Mouse (Mus musculus) megakaryocyte, adult 5-6 weeks (primary cell): Measurements from ENCODE around the gene Olfr763. TPM values are rescaled to one million over a fixed set of nuclear protein-coding genes. Genes with fewer than 3 reads are reported as not detected.
"Not testable (repeated sequence)": the region's sequence is repeated elsewhere in the genome, so short reads cannot be mapped to it uniquely, and the experiment has no call there.

Source experiments
- ATAC-seq: 2 replicates; pipeline ENCODE4 v1.8.0; 2016; ENCODE audit warnings: mild to moderate bottlenecking, inconsistent platforms; ENCODE audit not compliant: poor library complexity, severe bottlenecking
- total RNA-seq, 2 experiments: library from RNA; stranded (forward) in 1 of 2; stranded (reverse) in 1 of 2; fragments of 153-499, 151-499 nt in 1 of 2; fragments of 221-1000, 200-1000 nt in 1 of 2; gene quantifications; 2 replicates each; pipeline versions ENCODE4 v1.2.3 to v1.2.4; 2015 to 2017

Olfr763 gene
- total RNA-seq, 2 experiments from 2014 or later, result not detected

DNA sequence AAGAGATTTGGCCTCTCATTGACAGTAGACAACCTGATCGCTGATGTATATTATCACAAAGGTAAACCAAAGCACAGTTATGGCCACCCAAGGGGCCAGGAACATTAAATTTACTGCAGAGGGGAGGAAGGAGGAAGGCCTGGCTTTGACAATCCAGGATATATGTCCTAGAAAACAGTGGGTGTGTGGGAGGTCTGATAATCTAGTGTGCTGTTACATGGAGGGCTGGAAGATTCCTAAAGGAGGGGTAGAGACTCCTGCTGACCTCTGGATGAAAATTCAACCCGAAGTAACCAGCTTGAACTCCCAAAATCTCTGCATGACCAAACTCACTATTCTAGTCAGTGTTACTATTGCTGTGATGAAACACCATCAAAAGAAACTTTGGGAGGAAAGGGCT, 17.8 kb downstream of the Olfr763 start:
- no peak for ATAC-seq

DNA sequence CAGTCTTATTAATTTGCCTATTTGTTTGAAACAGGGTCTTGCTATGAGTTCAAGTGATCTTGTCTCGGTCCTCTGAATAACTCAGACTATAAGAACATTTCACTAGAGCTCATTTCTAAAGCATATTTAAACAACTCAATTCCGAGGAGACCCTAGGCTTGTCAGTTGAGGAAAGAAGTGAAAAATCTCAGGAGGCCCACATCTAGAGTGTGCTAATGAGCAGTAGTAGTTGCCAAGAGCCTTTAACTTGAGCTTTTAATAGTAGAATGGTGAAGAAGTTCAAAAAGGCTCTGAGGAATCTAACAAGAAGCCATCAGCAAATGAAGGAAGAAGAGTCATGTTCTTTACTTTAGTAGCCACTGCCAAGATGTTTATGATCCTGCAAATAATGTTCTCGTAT, 29.2 kb downstream of the Olfr763 start, which contains the start of gene Olfr764-ps1:
Olfr764-ps1 (minus strand) TSS at position 101 of the 400 bp plus-strand sequence.
- no peak for ATAC-seq

GRCm38 (mm10) chr10:129049898-129050297, 39.3 kb downstream of the Olfr763 start, which contains the start of gene Olfr765:
Gene Olfr765 (minus strand): TSS chr10:129049998.
- not testable (repeated sequence) for ATAC-seq

Other genes starting within 250 kb of the Olfr763 start
- 4.4 and 4.5 TPM in 2 replicates for gene Mmp19, start 219.9 kb upstream of the Olfr763 start, total RNA-seq (2015)
- 10.9 and 12.7 TPM in 2 replicates for gene Mmp19, start 219.9 kb upstream of the Olfr763 start, total RNA-seq (2017)
- gene Dnajc14, start 206.7 kb upstream of the Olfr763 start, total RNA-seq (2015), result 29.1 and 35.9 TPM in 2 replicates
- gene Dnajc14, start 206.7 kb upstream of the Olfr763 start, total RNA-seq (2017), result 58.3 and 61.3 TPM in 2 replicates
- gene Tmem198b, start 206.4 kb upstream of the Olfr763 start, total RNA-seq (2015), result 4.5 and 6.5 TPM in 2 replicates
- 3.9 and 4.0 TPM in 2 replicates for gene Tmem198b, start 206.4 kb upstream of the Olfr763 start, total RNA-seq (2017)
- gene Sarnp, start 193.5 kb upstream of the Olfr763 start, total RNA-seq (2015), result 173 and 182 TPM in 2 replicates
- gene Sarnp, start 193.5 kb upstream of the Olfr763 start, total RNA-seq (2017), result 209 and 234 TPM in 2 replicates
- 49.5 and 65.2 TPM in 2 replicates for gene Ormdl2, start 189.1 kb upstream of the Olfr763 start, total RNA-seq (2015)
- gene Ormdl2, start 189.1 kb upstream of the Olfr763 start, total RNA-seq (2017), result 67.1 and 72.3 TPM in 2 replicates
- gene Gdf11, start 119.1 kb upstream of the Olfr763 start, total RNA-seq (2015), result 0.07 and 0.18 TPM in 2 replicates
- gene Gdf11, start 119.1 kb upstream of the Olfr763 start, total RNA-seq (2017), result 0.18 and 0.28 TPM in 2 replicates
- gene Cd63, start 109.8 kb upstream of the Olfr763 start, total RNA-seq (2015), result 60.5 and 76.0 TPM in 2 replicates
- 46.8 and 47.1 TPM in 2 replicates for gene Cd63, start 109.8 kb upstream of the Olfr763 start, total RNA-seq (2017)
- gene Rdh5, start 87.9 kb upstream of the Olfr763 start, total RNA-seq (2015), result 3.4 and 6.0 TPM in 2 replicates
- 0.94 and 3.6 TPM in 2 replicates for gene Rdh5, start 87.9 kb upstream of the Olfr763 start, total RNA-seq (2017)
- gene Bloc1s1, start 86.8 kb upstream of the Olfr763 start, total RNA-seq (2015), result 190 and 212 TPM in 2 replicates
- gene Bloc1s1, start 86.8 kb upstream of the Olfr763 start, total RNA-seq (2017), result 135 and 165 TPM in 2 replicates
- gene Itga7, start 77.0 kb upstream of the Olfr763 start, total RNA-seq (2015), result not detected in 2 replicates
- not detected in 2 replicates for gene Itga7, start 77.0 kb upstream of the Olfr763 start, total RNA-seq (2017)
- not detected in 2 replicates for gene Mettl7b, start 49.8 kb upstream of the Olfr763 start, total RNA-seq (2015)
- gene Mettl7b, start 49.8 kb upstream of the Olfr763 start, total RNA-seq (2017), result not detected in 2 replicates
- gene Olfr9, start 21.4 kb upstream of the Olfr763 start, total RNA-seq (2015), result not detected in 2 replicates
- not detected in 2 replicates for gene Olfr9, start 21.4 kb upstream of the Olfr763 start, total RNA-seq (2017)
- not detected in 2 replicates for gene Olfr764-ps1, start 29.1 kb downstream of the Olfr763 start, total RNA-seq (2015)
- not detected in 2 replicates for gene Olfr764-ps1, start 29.1 kb downstream of the Olfr763 start, total RNA-seq (2017)
- gene Olfr765, start 39.2 kb downstream of the Olfr763 start, total RNA-seq (2015), result not detected in 2 replicates
- not detected in 2 replicates for gene Olfr765, start 39.2 kb downstream of the Olfr763 start, total RNA-seq (2017)
- not detected in 2 replicates for gene Olfr766-ps1, start 58.2 kb downstream of the Olfr763 start, total RNA-seq (2015)
- not detected in 2 replicates for gene Olfr766-ps1, start 58.2 kb downstream of the Olfr763 start, total RNA-seq (2017)
- not detected in 2 replicates for gene Olfr767, start 72.1 kb downstream of the Olfr763 start, total RNA-seq (2015)
- not detected in 2 replicates for gene Olfr767, start 72.1 kb downstream of the Olfr763 start, total RNA-seq (2017)
- not detected in 2 replicates for gene Olfr768, start 88.6 kb downstream of the Olfr763 start, total RNA-seq (2015)
- gene Olfr768, start 88.6 kb downstream of the Olfr763 start, total RNA-seq (2017), result not detected in 2 replicates
- not detected in 2 replicates for gene Olfr769, start 107.1 kb downstream of the Olfr763 start, total RNA-seq (2015)
- gene Olfr769, start 107.1 kb downstream of the Olfr763 start, total RNA-seq (2017), result not detected in 2 replicates
- not detected in 2 replicates for gene Olfr770, start 128.2 kb downstream of the Olfr763 start, total RNA-seq (2015)
- gene Olfr770, start 128.2 kb downstream of the Olfr763 start, total RNA-seq (2017), result not detected in 2 replicates
- gene Olfr771, start 154.0 kb downstream of the Olfr763 start, total RNA-seq (2015), result not detected in 2 replicates
- gene Olfr771, start 154.0 kb downstream of the Olfr763 start, total RNA-seq (2017), result not detected in 2 replicates
- not detected in 2 replicates for gene Olfr772, start 167.1 kb downstream of the Olfr763 start, total RNA-seq (2015)
- gene Olfr772, start 167.1 kb downstream of the Olfr763 start, total RNA-seq (2017), result not detected in 2 replicates
- not detected in 2 replicates for gene Olfr773, start 176.6 kb downstream of the Olfr763 start, total RNA-seq (2015)
- gene Olfr773, start 176.6 kb downstream of the Olfr763 start, total RNA-seq (2017), result not detected in 2 replicates
- not detected in 2 replicates for gene Olfr774, start 225.4 kb downstream of the Olfr763 start, total RNA-seq (2015)
- gene Olfr774, start 225.4 kb downstream of the Olfr763 start, total RNA-seq (2017), result not detected in 2 replicates
- not detected in 2 replicates for gene Olfr775, start 237.6 kb downstream of the Olfr763 start, total RNA-seq (2015)
- not detected in 2 replicates for gene Olfr775, start 237.6 kb downstream of the Olfr763 start, total RNA-seq (2017)
- gene Olfr776, start 248.3 kb downstream of the Olfr763 start, total RNA-seq (2015), result not detected in 2 replicates
- not detected in 2 replicates for gene Olfr776, start 248.3 kb downstream of the Olfr763 start, total RNA-seq (2017)